Mouse (Mus musculus): ENCODE data around the gene Spint1. TPM values are rescaled to one million over a fixed set of nuclear protein-coding genes. Genes with fewer than 3 reads are reported as not detected.

Gene Spint1
- total and polyA plus RNA-seq, 3 experiments = not detected

- TF ChIP-seq ZC3H11A (IDR thresholded peaks at IDR 0.05; ENCODE audit: low read depth, low read length) (no peak), ELF1 (IDR thresholded peaks at IDR 0.05; ENCODE audit: low read depth, low read length) (no peak), TCF12 (IDR thresholded peaks at IDR 0.05; ENCODE audit: low read depth, low read length) (no peak), KAT2A (conservative IDR thresholded peaks at IDR 0.05; ENCODE audit: low read depth, low read length) (no peak), SIN3A (IDR thresholded peaks at IDR 0.05; ENCODE audit: low read length) (no peak), POLR2AphosphoS5 (IDR thresholded peaks at IDR 0.05; ENCODE audit: borderline replicate concordance, low read depth, low read length) (no peak), ZNF384 (IDR thresholded peaks at IDR 0.05; ENCODE audit: low read depth, low read length) (no peak), MYB (IDR thresholded peaks at IDR 0.05; ENCODE audit: low read depth, low read length) (no peak), GABPA (IDR thresholded peaks at IDR 0.05; ENCODE audit: low read depth, low read length) (no peak), MAX (IDR thresholded peaks at IDR 0.05; ENCODE audit: low read length) (no peak), MAZ (IDR thresholded peaks at IDR 0.05; ENCODE audit: low read depth, low read length) (no peak), TAL1 (IDR thresholded peaks at IDR 0.05; ENCODE audit: low read length) (no peak), BHLHE40 (IDR thresholded peaks at IDR 0.05; ENCODE audit: borderline replicate concordance, low read depth, low read length) (no peak), ETS1 (IDR thresholded peaks at IDR 0.05; ENCODE audit: low read depth, low read length) (no peak), NRF1 (IDR thresholded peaks at IDR 0.05; ENCODE audit: insufficient read depth, low read depth, low read length, poor library complexity, severe bottlenecking) (no peak), RAD21 (IDR thresholded peaks at IDR 0.05; ENCODE audit: low read depth, low read length) (no peak)
- H3K27ac ChIP-seq (ENCODE audit: control insufficient read depth, low read depth, low read length) = no peak overlapping the region
- H3K79me2 ChIP-seq (ENCODE audit: control insufficient read depth, insufficient read depth, low read length, poor library complexity) = peaks cover 37% of the 10 kb centered on the region
- H3K4me3 ChIP-seq (ENCODE audit: control insufficient read depth in 1 of 2, insufficient read depth in 1 of 2, low read depth in 2 of 2, low read length in 2 of 2) = no peak overlapping the region
- H3K27me3 ChIP-seq (ENCODE audit: control insufficient read depth in 1 of 2, insufficient read depth in 2 of 2, low read length in 2 of 2) = no peaks in the 10 kb centered on the region
- H3K36me3 ChIP-seq (ENCODE audit: control insufficient read depth in 1 of 2, insufficient read depth in 2 of 2, low read length in 2 of 2) = peaks cover 0 to 7% of the 10 kb centered on the region in 2 experiments; a peak in 1 of 4 replicates
- peaks cover 0 to 7% of the 10 kb centered on the region in 2 experiments; a peak in 1 of 4 replicates for H3K4me1 ChIP-seq (ENCODE audit: control insufficient read depth in 1 of 2, insufficient read depth in 2 of 2, low read length in 2 of 2)
- H3K9me3 ChIP-seq (replicated peaks; ENCODE audit: insufficient read depth, low read length) = no peaks in the 10 kb centered on the region
- no peak for DNase-seq (ENCODE audit: low read depth, low spot score)
- no peak overlapping the region for H3K9ac ChIP-seq (ENCODE audit: control insufficient read depth, low read depth, low read length, poor library complexity, severe bottlenecking)
Observed at GRCm38 (mm10) chr2:119293311-119293710, 56.1 kb downstream of the Spint1 start.

GRCm38 (mm10) chr2:119293776-119294390 is 56.7 kb downstream of the Spint1 start:
- Histone ChIP-seq H3K9me3 (replicated peaks; ENCODE audit: insufficient read depth, low read length) (no peaks in the 10 kb centered on the region), H3K79me2 (ENCODE audit: control insufficient read depth, insufficient read depth, low read length, poor library complexity) (peaks cover 35% of the 10 kb centered on the region), H3K27ac (ENCODE audit: control insufficient read depth, low read depth, low read length) (no peak overlapping the region), H3K27me3 (ENCODE audit: control insufficient read depth in 1 of 2, insufficient read depth in 2 of 2, low read length in 2 of 2) (no peaks in the 10 kb centered on the region), H3K4me3 (ENCODE audit: control insufficient read depth in 1 of 2, insufficient read depth in 1 of 2, low read depth in 2 of 2, low read length in 2 of 2) (no peak overlapping the region), H3K36me3 (ENCODE audit: control insufficient read depth in 1 of 2, insufficient read depth in 2 of 2, low read length in 2 of 2) (peaks cover 0 to 7% of the 10 kb centered on the region in 2 experiments; a peak in 1 of 4 replicates), H3K9ac (ENCODE audit: control insufficient read depth, low read depth, low read length, poor library complexity, severe bottlenecking) (no peak overlapping the region), H3K4me1 (ENCODE audit: control insufficient read depth in 1 of 2, insufficient read depth in 2 of 2, low read length in 2 of 2) (peaks cover 0 to 7% of the 10 kb centered on the region in 2 experiments; a peak in 1 of 4 replicates)
- DNase-seq (ENCODE audit: low read depth, low spot score) = no peak
- TF ChIP-seq CHD1 (IDR thresholded peaks at IDR 0.05; ENCODE audit: low read depth, low read length) (no peak), RAD21 (IDR thresholded peaks at IDR 0.05; ENCODE audit: low read depth, low read length) (no peak), USF2 (IDR thresholded peaks at IDR 0.05; ENCODE audit: borderline replicate concordance in 1 of 2, insufficient read depth in 1 of 2, low read depth in 1 of 2, low read length in 2 of 2) (no peak), TBP (IDR thresholded peaks at IDR 0.05; ENCODE audit: low read depth, low read length) (no peak), MYB (IDR thresholded peaks at IDR 0.05; ENCODE audit: low read depth, low read length) (no peak), MAFK (IDR thresholded peaks at IDR 0.05; ENCODE audit: borderline replicate concordance, low read depth, low read length) (no peak), MAX (IDR thresholded peaks at IDR 0.05; ENCODE audit: low read length) (no peak), CTCF (IDR thresholded peaks at IDR 0.05 in 2 of 3, conservative IDR thresholded peaks at IDR 0.05 in 1 of 3; ENCODE audit: control insufficient read depth in 1 of 3, insufficient read depth in 1 of 3, low read depth in 2 of 3, low read length in 3 of 3, poor library complexity in 1 of 3, severe bottlenecking in 1 of 3) (no peak), EP300 (IDR thresholded peaks at IDR 0.05; ENCODE audit: low read depth in 1 of 2, low read length in 2 of 2) (no peak), SMC3 (IDR thresholded peaks at IDR 0.05; ENCODE audit: low read depth, low read length) (no peak), HCFC1 (IDR thresholded peaks at IDR 0.05; ENCODE audit: low read depth, low read length) (no peak), TAL1 (IDR thresholded peaks at IDR 0.05; ENCODE audit: low read length) (no peak)
